Mouse (Mus musculus) hindbrain, embryonic 11.5 days (tissue): ENCODE measurements around the gene Blnk. TPM values are rescaled to one million over a fixed set of nuclear protein-coding genes. Genes with fewer than 3 reads are reported as not detected.

Experiments
- ATAC-seq: fragments of 200-750 bp; cut with Nextera tagmentation; 2 replicates; pipeline ENCODE4 v1.8.0; 2017; ENCODE audit warnings: mild to moderate bottlenecking, moderate TSS enrichment, moderate library complexity; ENCODE audit not compliant: low FRiP score
- DNase-seq: peaks from one replicate; pipeline ENCODE4 v3.0.0-alpha.2; 2015; ENCODE audit warnings: low spot score
- H3K27ac ChIP-seq: fragments of 300-500 bp; sonication (generic); 2 replicates; pipeline ENCODE4 v1.5.1; 2014; ENCODE audit warnings: mild to moderate bottlenecking, low read depth, low read length
- H3K27me3 ChIP-seq: fragments of 300-500 bp; sonication (generic); 2 replicates; pipeline ENCODE4 v1.6.1; 2014; ENCODE audit warnings: mild to moderate bottlenecking, low read length, moderate library complexity, mixed read lengths; ENCODE audit not compliant: control insufficient read depth, insufficient read depth
- H3K36me3 ChIP-seq: fragments of 300-500 bp; sonication (generic); 2 replicates; pipeline ENCODE4 v1.6.1; 2014; ENCODE audit warnings: mild to moderate bottlenecking, low read length, moderate library complexity, mixed read lengths; ENCODE audit not compliant: control insufficient read depth, insufficient read depth
- H3K4me1 ChIP-seq: fragments of 300-500 bp; sonication (generic); replicated peaks from 2 replicates; pipeline ENCODE4 v1.6.1; 2014; ENCODE audit warnings: low read length, mixed read lengths; ENCODE audit not compliant: control insufficient read depth, insufficient read depth
- H3K4me2 ChIP-seq: fragments of 300-500 bp; sonication (generic); replicated peaks from 2 replicates; pipeline ENCODE4 v1.6.1; 2014; ENCODE audit warnings: mild to moderate bottlenecking, low read depth, low read length
- H3K4me3 ChIP-seq: fragments of 300-500 bp; sonication (generic); 2 replicates; pipeline ENCODE4 v1.5.1; 2014; ENCODE audit warnings: low read depth, low read length
- H3K9ac ChIP-seq: fragments of 300-500 bp; sonication (generic); 2 replicates; pipeline ENCODE4 v1.6.1; 2014; ENCODE audit warnings: low read depth, low read length
- H3K9me3 ChIP-seq: fragments of 300-500 bp; sonication (generic); 2 replicates; pipeline ENCODE4 v1.6.1; 2016; ENCODE audit warnings: low read length; ENCODE audit not compliant: control insufficient read depth
- WGBS: fragments of 180-500 bp; shearing (Covaris S2); extraction: QIAGEN DNeasy Blood & Tissue Kit; methylation state at CpG from one replicate; pipeline ENCODE4 v1.1.7; 2014; 5-methylcytosine and 5-hydroxymethylcytosine counted together
- polyA plus RNA-seq: library from polyadenylated mRNA; unstranded; fragments of >200 nt; fragmentation: Nextera tagmentation; extraction: Ambion mirVana; gene quantifications from 2 replicates; pipeline ENCODE4 v1.2.1, GENCODE M21; 2014

Blnk gene
- polyA plus RNA-seq = 0.33 and 0.36 TPM in 2 replicates

DNA sequence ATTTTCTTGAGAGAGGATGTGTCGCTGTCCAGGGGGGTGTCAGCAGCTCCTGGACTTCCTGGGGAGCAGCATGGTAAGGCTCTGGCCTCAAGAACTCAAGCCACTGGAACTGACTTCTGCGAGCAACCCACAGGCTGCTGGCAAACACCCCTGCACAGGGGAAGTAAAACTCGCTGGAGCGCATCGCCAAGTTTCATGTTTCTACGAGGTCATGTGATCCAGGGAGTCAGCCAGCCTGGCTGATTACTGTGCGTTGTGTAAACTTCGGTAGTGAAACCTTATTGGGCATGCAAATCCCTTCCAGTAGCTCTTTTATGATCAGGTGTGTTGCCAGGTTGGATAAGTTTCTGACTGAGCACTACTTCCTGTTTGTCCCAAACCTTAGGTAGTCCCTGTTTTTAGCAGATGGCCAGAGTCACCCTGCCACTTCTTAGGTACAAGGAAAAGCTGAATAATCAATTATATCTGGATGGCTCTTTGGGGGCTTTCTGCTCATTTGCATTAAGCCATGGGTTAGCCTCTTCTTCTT, at the start of gene Blnk:
Blnk (minus strand) TSS at position 479 of the 529 bp plus-strand sequence.
- WGBS = 74% methylated on average over 8 of the region's 8 CpGs
- H3K4me2 ChIP-seq = no peak within 1 kb of the TSS
- no peak for DNase-seq

GRCm38 (mm10) chr19:41039110-41039509, 44.8 kb upstream of the Blnk start:
- Histone ChIP-seq H3K4me3 (no peak overlapping the region), H3K4me1 (no peaks in the 10 kb centered on the region), H3K9ac (no peak overlapping the region), H3K4me2 (no peak overlapping the region), H3K9me3 (no peaks in the 10 kb centered on the region), H3K27ac (no peak overlapping the region), H3K27me3 (no peaks in the 10 kb centered on the region), H3K36me3 (no peaks in the 10 kb centered on the region)
- ATAC-seq = no peak
- 87% methylated on average over 7 of the region's 7 CpGs for whole genome bisulfite sequencing
- no peak for DNase-seq

More for the DNA sequence above, at the start of gene Blnk:
- no peak for ATAC-seq
- Histone ChIP-seq H3K27ac (no peak within 1 kb of the TSS), H3K36me3 (no peaks in the 10 kb centered on the region), H3K9me3 (no peaks in the 10 kb centered on the region), H3K9ac (no peak within 1 kb of the TSS), H3K4me3 (no peak within 1 kb of the TSS), H3K4me1 (no peaks in the 10 kb centered on the region), H3K27me3 (no peaks in the 10 kb centered on the region)

- no peaks in the 10 kb centered on the region for H3K36me3 ChIP-seq
- H3K9me3 ChIP-seq = no peaks in the 10 kb centered on the region
- H3K27ac ChIP-seq = no peak overlapping the region
- no peak overlapping the region for H3K4me2 ChIP-seq
- no peaks in the 10 kb centered on the region for H3K27me3 ChIP-seq
- WGBS = 85% methylated on average over 4 of the region's 4 CpGs
- ATAC-seq (no peak), DNase-seq (no peak)
- no peak overlapping the region for H3K4me3 ChIP-seq
- no peaks in the 10 kb centered on the region for H3K4me1 ChIP-seq
- no peak overlapping the region for H3K9ac ChIP-seq
Measured at GRCm38 (mm10) chr19:41035809-41036551, 41.6 kb upstream of the Blnk start.

GRCm38 (mm10) chr19:41031869-41032268, 37.5 kb upstream of the Blnk start:
- 89% methylated on average over 6 of the region's 6 CpGs for WGBS
- no peak overlapping the region for H3K4me2 ChIP-seq
- ATAC-seq = no peak

GRCm38 (mm10) chr19:41031009-41031408, 36.7 kb upstream of the Blnk start:
- no peaks in the 10 kb centered on the region for H3K9me3 ChIP-seq
- H3K9ac ChIP-seq = no peak overlapping the region
- no peaks in the 10 kb centered on the region for H3K4me1 ChIP-seq
- WGBS = 81% methylated on average over 11 of the region's 11 CpGs
- H3K4me2 ChIP-seq = no peak overlapping the region
- no peaks in the 10 kb centered on the region for H3K36me3 ChIP-seq
- DNase-seq (no peak), ATAC-seq (no peak)
- H3K27me3 ChIP-seq = no peaks in the 10 kb centered on the region
- no peak overlapping the region for H3K27ac ChIP-seq
- H3K4me3 ChIP-seq = no peak overlapping the region

More at GRCm38 (mm10) chr19:41031869-41032268, 37.5 kb upstream of the Blnk start:
- Histone ChIP-seq H3K9me3 (no peaks in the 10 kb centered on the region), H3K36me3 (no peaks in the 10 kb centered on the region), H3K9ac (no peak overlapping the region), H3K27ac (no peak overlapping the region), H3K4me3 (no peak overlapping the region), H3K27me3 (no peaks in the 10 kb centered on the region), H3K4me1 (no peaks in the 10 kb centered on the region)
- DNase-seq = no peak

- Histone ChIP-seq H3K27me3 (no peaks in the 10 kb centered on the region), H3K9ac (no peak overlapping the region), H3K9me3 (no peaks in the 10 kb centered on the region), H3K4me3 (no peak overlapping the region), H3K36me3 (no peaks in the 10 kb centered on the region), H3K4me2 (no peak overlapping the region), H3K27ac (no peak overlapping the region), H3K4me1 (no peaks in the 10 kb centered on the region)
- DNase-seq (no peak), ATAC-seq (no peak)
- WGBS = 43% methylated on average over 6 of the region's 6 CpGs
Measured at GRCm38 (mm10) chr19:41030161-41030560, 35.8 kb upstream of the Blnk start.

DNA sequence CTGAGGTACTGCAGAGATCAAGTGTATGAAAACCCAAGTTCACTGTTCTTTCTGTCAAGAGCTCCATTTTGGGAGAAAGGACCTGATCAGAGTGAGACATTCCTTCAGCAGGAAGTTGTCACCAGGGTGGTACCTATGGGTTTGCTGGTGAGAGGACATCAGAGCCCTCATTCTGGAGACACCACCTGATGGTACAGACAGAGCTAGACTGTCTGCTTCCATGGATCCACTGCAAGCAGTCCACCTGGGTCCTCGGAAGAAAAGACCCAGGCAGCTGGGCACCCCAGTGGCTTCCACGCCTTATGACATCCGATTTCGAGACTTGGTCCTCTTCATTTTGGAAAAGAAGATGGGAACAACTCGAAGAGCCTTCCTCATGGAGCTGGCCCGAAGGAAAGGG, 34.9 kb upstream of the Blnk start, which contains the start of gene Dntt:
Dntt (plus strand) TSS at position 57 of the 400 bp plus-strand sequence.
- no peaks in the 10 kb centered on the region for H3K4me1 ChIP-seq
- DNase-seq (no peak), ATAC-seq (no peak)
- no peaks in the 10 kb centered on the region for H3K9me3 ChIP-seq
- no peak within 1 kb of the TSS for H3K4me3 ChIP-seq
- H3K27me3 ChIP-seq = no peaks in the 10 kb centered on the region
- WGBS = 87% methylated on average over 6 of the region's 6 CpGs
- H3K9ac ChIP-seq = no peak within 1 kb of the TSS
- H3K36me3 ChIP-seq = no peaks in the 10 kb centered on the region
- H3K27ac ChIP-seq = no peak within 1 kb of the TSS
- no peak within 1 kb of the TSS for H3K4me2 ChIP-seq

DNA sequence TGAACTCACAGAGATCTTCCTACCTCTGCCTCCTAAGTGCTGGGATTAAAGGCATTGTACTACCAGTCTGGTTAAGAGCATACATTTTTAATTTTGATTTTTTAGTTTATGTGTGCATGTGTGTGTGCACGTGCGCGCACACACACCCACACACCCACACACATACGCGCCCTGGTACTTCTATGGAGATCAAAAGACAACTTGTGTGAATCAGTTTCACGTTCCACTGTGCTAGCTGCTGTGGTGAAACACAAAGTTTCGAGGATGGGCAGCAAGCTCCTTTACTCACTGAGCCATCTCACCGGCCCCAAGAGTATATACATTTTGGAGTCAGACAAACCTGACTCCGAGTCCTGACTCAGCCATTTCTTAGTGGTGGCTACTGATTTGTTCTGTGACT, 33.3 kb upstream of the Blnk start:
- Histone ChIP-seq H3K27me3 (no peaks in the 10 kb centered on the region), H3K4me1 (no peaks in the 10 kb centered on the region), H3K9me3 (no peaks in the 10 kb centered on the region), H3K36me3 (no peaks in the 10 kb centered on the region), H3K4me2 (no peak overlapping the region), H3K9ac (no peak overlapping the region), H3K4me3 (no peak overlapping the region), H3K27ac (no peak overlapping the region)
- 90% methylated on average over 9 of the region's 9 CpGs for WGBS
- ATAC-seq (no peak), DNase-seq (no peak)

DNA sequence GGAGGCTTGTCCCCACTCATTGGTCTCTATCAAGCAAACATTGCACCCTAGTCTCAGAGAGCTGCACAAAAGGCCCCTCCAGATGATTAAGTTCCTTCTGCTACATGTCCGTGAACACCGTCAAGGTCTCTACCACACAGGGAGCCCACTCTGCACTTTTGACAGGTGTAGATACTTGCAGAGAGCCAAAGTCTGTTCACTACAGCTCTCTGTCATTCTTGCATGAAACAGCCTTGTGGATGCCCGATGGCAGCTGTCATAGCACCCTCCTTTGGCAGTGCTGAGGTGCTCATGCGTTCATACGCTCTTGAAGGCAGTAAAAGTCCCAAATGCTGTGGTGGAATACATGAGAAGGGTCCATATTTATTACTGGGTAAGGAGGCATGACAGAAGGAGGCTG, 32.7 kb upstream of the Blnk start:
- Histone ChIP-seq H3K9ac (no peak overlapping the region), H3K36me3 (no peaks in the 10 kb centered on the region), H3K27me3 (no peaks in the 10 kb centered on the region), H3K4me1 (no peaks in the 10 kb centered on the region), H3K27ac (no peak overlapping the region), H3K9me3 (no peaks in the 10 kb centered on the region), H3K4me3 (no peak overlapping the region), H3K4me2 (no peak overlapping the region)
- WGBS = 88% methylated on average over 5 of the region's 5 CpGs
- no peak for ATAC-seq
- no peak for DNase-seq
